Mouse (Mus musculus) liver, adult 2 months (tissue): ENCODE data around the gene Fam107b.

Experiments used
- CTCF ChIP-seq: fragments of 200-500 bp; IDR thresholded peaks from 2 replicates; pipeline ENCODE4 v1.5.1; 2011; ENCODE audit warnings: low read depth, low read length, control low read depth
- POLR2A ChIP-seq: fragments of 200-500 bp; IDR thresholded peaks from 2 replicates; pipeline ENCODE4 v1.6.1; 2011; ENCODE audit warnings: low read length, control low read depth; ENCODE audit not compliant: insufficient read depth; ENCODE audit errors: extremely low read depth

DNA sequence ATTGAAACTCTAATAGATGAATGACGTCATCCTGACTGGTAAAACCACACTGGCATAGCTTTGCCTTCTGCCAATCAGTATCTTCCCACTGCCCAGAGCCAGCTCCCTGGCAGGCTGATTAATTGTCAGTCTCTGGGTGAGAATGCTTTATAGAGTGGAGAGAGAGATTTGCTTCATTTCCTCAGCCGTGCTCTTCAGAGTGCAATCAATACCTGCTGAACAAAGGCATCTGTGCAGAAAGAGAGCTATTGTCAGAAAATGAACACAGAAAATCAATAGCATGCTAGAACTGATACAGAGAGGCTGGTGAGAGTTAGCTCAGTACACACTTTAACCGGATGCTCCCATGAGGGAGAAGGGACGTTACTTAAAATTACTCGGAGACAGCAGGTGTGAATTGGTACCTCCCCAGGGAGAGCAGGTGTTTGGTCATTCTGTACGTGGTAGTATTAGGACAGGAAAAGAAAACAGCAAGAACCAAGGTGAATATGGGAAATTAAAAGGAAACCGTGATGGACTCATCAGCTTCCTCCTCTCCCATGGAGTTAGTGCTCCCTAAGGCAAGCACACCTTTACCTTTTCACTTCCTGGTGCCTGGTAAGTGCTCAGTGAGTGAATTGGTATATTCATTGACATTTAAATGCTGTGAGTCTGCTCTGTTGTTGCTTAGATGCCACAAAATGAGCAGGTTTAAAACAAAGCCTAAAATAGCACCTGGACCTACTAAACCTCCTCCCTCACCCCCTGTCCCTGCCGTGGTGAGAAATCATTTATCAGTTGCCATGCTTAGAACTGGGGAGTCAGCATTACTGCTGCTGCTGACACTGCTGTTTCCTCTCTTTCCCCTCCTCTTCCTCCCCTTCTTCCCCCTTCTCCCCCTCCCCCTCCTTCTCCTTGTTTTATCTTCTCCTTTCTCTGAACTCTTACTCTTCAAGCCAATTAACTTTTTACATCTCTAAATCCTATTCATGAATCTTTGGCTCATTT is 38.9 kb downstream of the Fam107b start:
- TF ChIP-seq CTCF = no peak
- no peak for TF ChIP-seq POLR2A
